Mouse (Mus musculus) limb, embryonic 14.5 days (tissue): Measurements from ENCODE around the gene Fcgr3. TPM values are rescaled to one million over a fixed set of nuclear protein-coding genes. Genes with fewer than 3 reads are reported as not detected.
A peak's percentile ranks its signal among the peaks of the same experiment; 100 is the strongest.

Source experiments
- ATAC-seq: fragments of 200-750 bp; cut with Nextera tagmentation; 2 replicates; pipeline ENCODE4 v1.8.0; 2017; ENCODE audit warnings: low read depth, moderate number of reproducible peaks, moderate TSS enrichment; ENCODE audit not compliant: low FRiP score
- DNase-seq: peaks from one replicate; pipeline ENCODE4 v3.0.0-alpha.2; 2015; ENCODE audit warnings: low spot score
- H3K27ac ChIP-seq: fragments of 300-500 bp; sonication (generic); replicated peaks from 2 replicates; pipeline ENCODE4 v1.5.1; 2014; ENCODE audit warnings: low read depth, mild to moderate bottlenecking, low read length, moderate library complexity, mixed read lengths
- H3K27me3 ChIP-seq: fragments of 300-500 bp; sonication (generic); 2 replicates; pipeline ENCODE4 v1.6.1; 2014; ENCODE audit warnings: low read length, mixed read lengths; ENCODE audit not compliant: control insufficient read depth, insufficient read depth
- H3K36me3 ChIP-seq: fragments of 300-500 bp; sonication (generic); 2 replicates; pipeline ENCODE4 v1.6.1; 2014; ENCODE audit warnings: mild to moderate bottlenecking, low read length, moderate library complexity, mixed read lengths; ENCODE audit not compliant: control insufficient read depth, insufficient read depth
- H3K4me1 ChIP-seq: fragments of 300-500 bp; sonication (generic); 2 replicates; pipeline ENCODE4 v1.6.1; 2014; ENCODE audit warnings: antibody characterized with exemption, low read length, mixed read lengths; ENCODE audit not compliant: control insufficient read depth, insufficient read depth
- H3K4me2 ChIP-seq: fragments of 300-500 bp; sonication (generic); replicated peaks from 2 replicates; pipeline ENCODE4 v1.6.1; 2014; ENCODE audit warnings: low read depth, mild to moderate bottlenecking, low read length, moderate library complexity; ENCODE audit not compliant: severe bottlenecking
- H3K4me3 ChIP-seq: fragments of 300-500 bp; sonication (generic); replicated peaks from 2 replicates; pipeline ENCODE4 v1.5.1; 2014; ENCODE audit warnings: low read length
- H3K9ac ChIP-seq: fragments of 300-500 bp; sonication (generic); 2 replicates; pipeline ENCODE4 v1.6.1; 2014; ENCODE audit warnings: mild to moderate bottlenecking, low read depth, low read length, moderate library complexity; ENCODE audit not compliant: severe bottlenecking
- H3K9me3 ChIP-seq: fragments of 300-500 bp; sonication (generic); 2 replicates; pipeline ENCODE4 v1.6.1; 2016; ENCODE audit warnings: low read length; ENCODE audit not compliant: control insufficient read depth
- POLR2A ChIP-seq: fragments of 200-500 bp; IDR thresholded peaks from 2 replicates; pipeline ENCODE4 v1.8.0; 2012; ENCODE audit warnings: inconsistent platforms, mild to moderate bottlenecking, moderate library complexity, borderline replicate concordance; ENCODE audit not compliant: insufficient read depth, insufficient read length; ENCODE audit errors: extremely low read depth
- WGBS: fragments of 180-500 bp; shearing (Covaris S2); extraction: QIAGEN DNeasy Blood & Tissue Kit; methylation state at CpG from one replicate; pipeline ENCODE4 v1.1.7; 2014; 5-methylcytosine and 5-hydroxymethylcytosine counted together
- polyA plus RNA-seq, 2 experiments: library from polyadenylated mRNA; depleted of rRNA in 1 of 2; stranded (reverse) in 1 of 2; unstranded in 1 of 2; fragments of >200 nt; fragmentation: Nextera tagmentation in 1 of 2; extraction: Ambion mirVana in 1 of 2; gene quantifications; 2 replicates each; pipeline versions ENCODE4 v1.2.1 to v1.2.3; 2012 to 2014

Fcgr3 gene
- polyA plus RNA-seq, 2 experiments = 12.8 to 19.7 TPM

- under 1% methylated on average over 38 of the region's 38 CpGs for WGBS
- peak overlapping the region; percentile 45 for H3K27ac ChIP-seq
- 0 out of 2 replicates have a peak, but pooled peaks have one; percentile 14 for TF ChIP-seq POLR2A
These were observed 46.5 kb upstream of the Fcgr3 start for GRCm38 (mm10) chr1:171111020-171111780.

GRCm38 (mm10) chr1:171110659-171111019, 45.9 kb upstream of the Fcgr3 start:
- H3K27me3 ChIP-seq = no peaks in the 10 kb centered on the region
- no peaks in the 10 kb centered on the region for H3K9me3 ChIP-seq
- no peak for TF ChIP-seq POLR2A
- peak overlapping the region; percentile 45 for H3K27ac ChIP-seq
- no peaks in the 10 kb centered on the region for H3K36me3 ChIP-seq
- 14% methylated on average over 15 of the region's 15 CpGs for WGBS
- H3K4me3 ChIP-seq = peak overlapping the region; percentile 45
- H3K4me2 ChIP-seq = peak overlapping the region; percentile 40
- ATAC-seq = peak; percentile 51; the same call in 1 of the 2 replicates
- peak overlapping the region; percentile 35 for H3K9ac ChIP-seq
- DNase-seq = no peak
- 0 out of 2 replicates have a peak, but pooled peaks cover 2% of the 10 kb centered on the region for H3K4me1 ChIP-seq

More at GRCm38 (mm10) chr1:171111020-171111780, 46.5 kb upstream of the Fcgr3 start:
- no peaks in the 10 kb centered on the region for H3K36me3 ChIP-seq
- peak overlapping the region; percentile 45 for H3K4me3 ChIP-seq
- ATAC-seq (peak; percentile 92), DNase-seq (peak; percentile 95)
- peak overlapping the region; percentile 50 for H3K4me2 ChIP-seq
- 0 out of 2 replicates have a peak, but pooled peaks cover 2% of the 10 kb centered on the region for H3K4me1 ChIP-seq
- peak overlapping the region; percentile 49 for H3K9ac ChIP-seq
- H3K27me3 ChIP-seq = no peaks in the 10 kb centered on the region
- H3K9me3 ChIP-seq = no peaks in the 10 kb centered on the region

GRCm38 (mm10) chr1:171109620-171110019, 44.9 kb upstream of the Fcgr3 start:
- no peak for DNase-seq
- H3K4me1 ChIP-seq = 0 out of 2 replicates have a peak, but pooled peaks cover 2% of the 10 kb centered on the region
- no peaks in the 10 kb centered on the region for H3K27me3 ChIP-seq
- no peak overlapping the region for H3K27ac ChIP-seq
- H3K4me2 ChIP-seq = no peak overlapping the region
- 46% methylated on average over 9 of the region's 9 CpGs for WGBS
- no peak overlapping the region for H3K9ac ChIP-seq
- no peaks in the 10 kb centered on the region for H3K9me3 ChIP-seq
- H3K36me3 ChIP-seq = no peaks in the 10 kb centered on the region
- no peak overlapping the region for H3K4me3 ChIP-seq
- no peak for TF ChIP-seq POLR2A
- no peak for ATAC-seq

GRCm38 (mm10) chr1:171105226-171105625, 40.5 kb upstream of the Fcgr3 start:
- no peaks in the 10 kb centered on the region for H3K27me3 ChIP-seq
- WGBS = 73% methylated on average over 6 of the region's 6 CpGs
- no peak for ATAC-seq
- no peak overlapping the region for H3K4me2 ChIP-seq
- no peak for DNase-seq
- H3K27ac ChIP-seq = no peak overlapping the region
- 0 out of 2 replicates have a peak, but pooled peaks cover 3% of the 10 kb centered on the region for H3K4me1 ChIP-seq
- no peaks in the 10 kb centered on the region for H3K36me3 ChIP-seq
- no peaks in the 10 kb centered on the region for H3K9me3 ChIP-seq
- H3K4me3 ChIP-seq = no peak overlapping the region
- no peak for TF ChIP-seq POLR2A
- H3K9ac ChIP-seq = no peak overlapping the region

- no peak overlapping the region for H3K27ac ChIP-seq
- H3K9ac ChIP-seq = peak overlapping the region; percentile 22; the same call in 1 of the 2 replicates
- peak overlapping the region; percentile 51 for H3K4me2 ChIP-seq
- H3K9me3 ChIP-seq = no peaks in the 10 kb centered on the region
- WGBS = 9% methylated on average over 10 of the region's 10 CpGs
- 0 out of 2 replicates have a peak, but pooled peaks cover 3% of the 10 kb centered on the region for H3K4me1 ChIP-seq
- no peak for TF ChIP-seq POLR2A
- peak overlapping the region; percentile 61 for H3K4me3 ChIP-seq
- ATAC-seq (peak; percentile 14; the same call in 1 of the 2 replicates), DNase-seq (no peak)
- no peaks in the 10 kb centered on the region for H3K27me3 ChIP-seq
- H3K36me3 ChIP-seq = no peaks in the 10 kb centered on the region
These were observed 38.6 kb upstream of the Fcgr3 start for GRCm38 (mm10) chr1:171103179-171103840.
